Mouse (Mus musculus) limb, embryonic 11.5 days (tissue): ENCODE results near the gene Ly6g6f. TPM values are rescaled to one million over a fixed set of nuclear protein-coding genes. Genes with fewer than 3 reads are reported as not detected.
"Not testable (repeated sequence)": the region's sequence is repeated elsewhere in the genome, so short reads cannot be mapped to it uniquely, and the experiment has no call there.

Source experiments
- ATAC-seq: fragments of 200-750 bp; cut with Nextera tagmentation; 2 replicates; pipeline ENCODE4 v1.8.0; 2017; ENCODE audit warnings: low read depth; ENCODE audit not compliant: insufficient number of reproducible peaks, low FRiP score, low TSS enrichment
- DNase-seq: peaks from one replicate; pipeline ENCODE4 v3.0.0-alpha.2; 2015; ENCODE audit warnings: low spot score
- H3K27ac ChIP-seq: fragments of 300-500 bp; sonication (generic); replicated peaks from 2 replicates; pipeline ENCODE4 v1.5.1; 2014; ENCODE audit warnings: low read depth, mild to moderate bottlenecking, low read length
- H3K27me3 ChIP-seq: fragments of 300-500 bp; sonication (generic); 2 replicates; pipeline ENCODE4 v1.6.1; 2014; ENCODE audit warnings: mild to moderate bottlenecking, low read length, mixed read lengths; ENCODE audit not compliant: control insufficient read depth, insufficient read depth
- H3K36me3 ChIP-seq: fragments of 300-500 bp; sonication (generic); 2 replicates; pipeline ENCODE4 v1.6.1; 2014; ENCODE audit warnings: mild to moderate bottlenecking, low read length, moderate library complexity, mixed read lengths; ENCODE audit not compliant: control insufficient read depth, insufficient read depth
- H3K4me1 ChIP-seq: fragments of 300-500 bp; sonication (generic); 2 replicates; pipeline ENCODE4 v1.6.1; 2014; ENCODE audit warnings: low read length, mixed read lengths; ENCODE audit not compliant: control insufficient read depth, insufficient read depth
- H3K4me2 ChIP-seq: fragments of 300-500 bp; sonication (generic); 2 replicates; pipeline ENCODE4 v1.6.1; 2014; ENCODE audit warnings: low read depth, mild to moderate bottlenecking, moderate library complexity; ENCODE audit not compliant: severe bottlenecking
- H3K4me3 ChIP-seq: fragments of 300-500 bp; sonication (generic); 2 replicates; pipeline ENCODE4 v1.5.1; 2014; ENCODE audit warnings: low read depth, low read length
- H3K9ac ChIP-seq: fragments of 300-500 bp; sonication (generic); 2 replicates; pipeline ENCODE4 v1.6.1; 2014; ENCODE audit warnings: mild to moderate bottlenecking, low read length
- H3K9me3 ChIP-seq: fragments of 300-500 bp; sonication (generic); 2 replicates; pipeline ENCODE4 v1.6.1; 2016; ENCODE audit warnings: low read length; ENCODE audit not compliant: control insufficient read depth
- WGBS: fragments of 180-500 bp; shearing (Covaris S2); extraction: QIAGEN DNeasy Blood & Tissue Kit; methylation state at CpG from one replicate; pipeline ENCODE4 v1.1.7; 2014; 5-methylcytosine and 5-hydroxymethylcytosine counted together
- polyA plus RNA-seq: library from polyadenylated mRNA; unstranded; fragments of >200 nt; fragmentation: Nextera tagmentation; extraction: Ambion mirVana; gene quantifications from 2 replicates; pipeline ENCODE4 v1.2.1, GENCODE M21; 2014

Ly6g6f gene
- polyA plus RNA-seq, 1 experiment from 2014 or later: 0.73 TPM

- Histone ChIP-seq H3K9ac (no peak overlapping the region), H3K9me3 (no peaks in the 10 kb centered on the region), H3K4me1 (no peaks in the 10 kb centered on the region), H3K27me3 (no peaks in the 10 kb centered on the region), H3K4me2 (no peak overlapping the region), H3K27ac (no peak overlapping the region), H3K36me3 (no peaks in the 10 kb centered on the region), H3K4me3 (no peak overlapping the region)
- whole genome bisulfite sequencing: 83% methylated on average over 11 of the region's 11 CpGs
- DNase-seq (no peak), ATAC-seq (no peak)
Measured at GRCm38 (mm10) chr17:35039121-35039873, 46.1 kb downstream of the Ly6g6f start.

GRCm38 (mm10) chr17:35034896-35035295 is 50.5 kb downstream of the Ly6g6f start:
- H3K4me3 ChIP-seq: no peak overlapping the region
- ATAC-seq (no peak), DNase-seq (no peak)
- no peak overlapping the region for H3K4me2 ChIP-seq
- no peak overlapping the region for H3K27ac ChIP-seq
- no peaks in the 10 kb centered on the region for H3K36me3 ChIP-seq
- WGBS: 77% methylated on average over 6 of the region's 6 CpGs
- no peaks in the 10 kb centered on the region; the same call in 1 of the 2 replicates for H3K4me1 ChIP-seq
- H3K9me3 ChIP-seq: no peaks in the 10 kb centered on the region
- no peaks in the 10 kb centered on the region for H3K27me3 ChIP-seq
- no peak overlapping the region for H3K9ac ChIP-seq

GRCm38 (mm10) chr17:35033703-35034102 is 51.7 kb downstream of the Ly6g6f start:
- WGBS: 76% methylated on average over 1 of the region's 1 CpGs
- not testable (repeated sequence) for H3K36me3 ChIP-seq, H3K4me1 ChIP-seq, DNase-seq, H3K4me2 ChIP-seq, ATAC-seq, H3K9me3 ChIP-seq, H3K27me3 ChIP-seq, H3K9ac ChIP-seq, H3K27ac ChIP-seq, H3K4me3 ChIP-seq

- Histone ChIP-seq H3K27ac (no peak overlapping the region), H3K4me1 (peaks cover 5% of the 10 kb centered on the region), H3K4me2 (no peak overlapping the region; the same call in 1 of the 2 replicates), H3K4me3 (no peak overlapping the region), H3K36me3 (no peaks in the 10 kb centered on the region), H3K9me3 (no peaks in the 10 kb centered on the region), H3K27me3 (no peaks in the 10 kb centered on the region), H3K9ac (no peak overlapping the region)
- WGBS: 73% methylated on average over 8 of the region's 8 CpGs
- ATAC-seq (no peak), DNase-seq (no peak)
Measured at GRCm38 (mm10) chr17:35032323-35032870, 53.0 kb downstream of the Ly6g6f start.

GRCm38 (mm10) chr17:35031880-35032279 is 53.5 kb downstream of the Ly6g6f start:
- ATAC-seq (no peak), DNase-seq (no peak)
- Histone ChIP-seq H3K9me3 (no peaks in the 10 kb centered on the region), H3K9ac (no peak overlapping the region), H3K4me2 (no peak overlapping the region), H3K36me3 (no peaks in the 10 kb centered on the region), H3K27ac (no peak overlapping the region), H3K27me3 (no peaks in the 10 kb centered on the region), H3K4me3 (no peak overlapping the region), H3K4me1 (peaks cover 8% of the 10 kb centered on the region)
- 86% methylated on average over 7 of the region's 7 CpGs for WGBS

GRCm38 (mm10) chr17:35031272-35031671 is 54.1 kb downstream of the Ly6g6f start:
- Histone ChIP-seq H3K27ac (no peak overlapping the region), H3K36me3 (no peaks in the 10 kb centered on the region), H3K9me3 (no peaks in the 10 kb centered on the region), H3K4me2 (no peak overlapping the region), H3K4me1 (peaks cover 8% of the 10 kb centered on the region), H3K4me3 (no peak overlapping the region), H3K27me3 (no peaks in the 10 kb centered on the region), H3K9ac (no peak overlapping the region)
- WGBS: 88% methylated on average over 11 of the region's 11 CpGs
- ATAC-seq: no peak
- no peak for DNase-seq

Other genes with a start within 250 kb of the Ly6g6f start
- gene Stk19, start 248.7 kb downstream of the Ly6g6f start, polyA plus RNA-seq: 20.5 and 21.2 TPM in 2 replicates
- 72.4 and 74.6 TPM in 2 replicates for gene Dxo, start 248.6 kb downstream of the Ly6g6f start, polyA plus RNA-seq
- gene Skiv2l, start 235.4 kb downstream of the Ly6g6f start, polyA plus RNA-seq: 43.2 and 49.0 TPM in 2 replicates
- 152 TPM in 2 replicates for gene Nelfe, start 235.2 kb downstream of the Ly6g6f start, polyA plus RNA-seq
- gene Cfb, start 223.1 kb downstream of the Ly6g6f start, polyA plus RNA-seq: 1.6 and 2.6 TPM in 2 replicates
- 1.9 and 2.3 TPM in 2 replicates for gene Zbtb12, start 206.1 kb downstream of the Ly6g6f start, polyA plus RNA-seq
- not detected in 2 replicates for gene Gm20547, start 203.6 kb downstream of the Ly6g6f start, polyA plus RNA-seq
- gene C2, start 187.3 kb downstream of the Ly6g6f start, polyA plus RNA-seq: 0.44 and 0.58 TPM in 2 replicates
- gene Ehmt2, start 187.1 kb downstream of the Ly6g6f start, polyA plus RNA-seq: 77.8 and 78.9 TPM in 2 replicates
- 0.21 TPM in 1 of 2 replicates, not detected in the other for gene Slc44a4, start 171.1 kb downstream of the Ly6g6f start, polyA plus RNA-seq
- gene Neu1, start 154.4 kb downstream of the Ly6g6f start, polyA plus RNA-seq: 10.3 and 12.8 TPM in 2 replicates
- 0.43 and 0.44 TPM in 2 replicates for gene Hspa1b, start 126.4 kb downstream of the Ly6g6f start, polyA plus RNA-seq
- 0.36 and 0.43 TPM in 2 replicates for gene Gm20481, start 115.7 kb downstream of the Ly6g6f start, polyA plus RNA-seq
- 0.75 and 4.0 TPM in 2 replicates for gene Hspa1a, start 113.5 kb downstream of the Ly6g6f start, polyA plus RNA-seq
- gene Hspa1l, start 112.9 kb downstream of the Ly6g6f start, polyA plus RNA-seq: 1.5 and 1.6 TPM in 2 replicates
- 266 and 271 TPM in 2 replicates for gene Lsm2, start 103.7 kb downstream of the Ly6g6f start, polyA plus RNA-seq
- 124 and 140 TPM in 2 replicates for gene Vars, start 84.6 kb downstream of the Ly6g6f start, polyA plus RNA-seq
- 0.07 and 0.16 TPM in 2 replicates for gene Vwa7, start 69.0 kb downstream of the Ly6g6f start, polyA plus RNA-seq
- gene Sapcd1, start 57.6 kb downstream of the Ly6g6f start, polyA plus RNA-seq: 1.4 TPM in 2 replicates
- 3.5 and 3.7 TPM in 2 replicates for gene Msh5, start 38.9 kb downstream of the Ly6g6f start, polyA plus RNA-seq
- 52.1 and 76.7 TPM in 2 replicates for gene Clic1, start 35.6 kb downstream of the Ly6g6f start, polyA plus RNA-seq
- 553 and 582 TPM in 2 replicates for gene Ddah2, start 26.6 kb downstream of the Ly6g6f start, polyA plus RNA-seq
- 0.16 TPM in 1 of 2 replicates, not detected in the other for gene Ly6g6c, start 20.2 kb downstream of the Ly6g6f start, polyA plus RNA-seq
- gene Mpig6b, start 19.4 kb downstream of the Ly6g6f start, polyA plus RNA-seq: 0.84 and 1.2 TPM in 2 replicates
- gene Ly6g6e, start 8.7 kb downstream of the Ly6g6f start, polyA plus RNA-seq: 1.5 and 2.1 TPM in 2 replicates
- 0.72 and 1.6 TPM in 2 replicates for gene Ly6g6d, start 7.5 kb downstream of the Ly6g6f start, polyA plus RNA-seq
- 43.1 and 46.9 TPM in 2 replicates for gene Abhd16a, start 3.7 kb upstream of the Ly6g6f start, polyA plus RNA-seq
- not detected in 2 replicates for gene Ly6g5c, start 22.7 kb upstream of the Ly6g6f start, polyA plus RNA-seq
- gene Ly6g5b, start 29.8 kb upstream of the Ly6g6f start, polyA plus RNA-seq: 0.44 and 0.75 TPM in 2 replicates
- 24.0 and 29.1 TPM in 2 replicates for gene Gpank1, start 35.8 kb upstream of the Ly6g6f start, polyA plus RNA-seq
- gene Csnk2b, start 36.4 kb upstream of the Ly6g6f start, polyA plus RNA-seq: 277 and 290 TPM in 2 replicates
- gene D17H6S53E, start 40.8 kb upstream of the Ly6g6f start, polyA plus RNA-seq: 8.6 and 8.9 TPM in 2 replicates
- 0.44 and 1.5 TPM in 2 replicates for gene Apom, start 46.4 kb upstream of the Ly6g6f start, polyA plus RNA-seq
- gene Bag6, start 49.6 kb upstream of the Ly6g6f start, polyA plus RNA-seq: 103 and 104 TPM in 2 replicates
- 215 and 234 TPM in 2 replicates for gene Prrc2a, start 79.3 kb upstream of the Ly6g6f start, polyA plus RNA-seq
- 3.4 and 3.9 TPM in 2 replicates for gene Aif1, start 90.5 kb upstream of the Ly6g6f start, polyA plus RNA-seq
- 4.0 and 4.7 TPM in 2 replicates for gene Lst1, start 102.8 kb upstream of the Ly6g6f start, polyA plus RNA-seq
- 0.45 and 0.54 TPM in 2 replicates for gene Ltb, start 108.8 kb upstream of the Ly6g6f start, polyA plus RNA-seq
- not detected in 2 replicates for gene Tnf, start 116.4 kb upstream of the Ly6g6f start, polyA plus RNA-seq
- gene Lta, start 119.7 kb upstream of the Ly6g6f start, polyA plus RNA-seq: 0.11 and 0.27 TPM in 2 replicates
- gene Gm16181, start 135.2 kb upstream of the Ly6g6f start, polyA plus RNA-seq: not detected in 2 replicates
- 3.9 and 5.9 TPM in 2 replicates for gene Atp6v1g2, start 148.1 kb upstream of the Ly6g6f start, polyA plus RNA-seq
- 4.0 and 4.6 TPM in 2 replicates for gene Nfkbil1, start 150.2 kb upstream of the Ly6g6f start, polyA plus RNA-seq
- gene Ddx39b, start 156.1 kb upstream of the Ly6g6f start, polyA plus RNA-seq: 739 and 748 TPM in 2 replicates
- 15.7 and 16.3 TPM in 2 replicates for gene H2-D1, start 177.1 kb upstream of the Ly6g6f start, polyA plus RNA-seq
- not detected in 2 replicates for gene H2-Q1, start 234.8 kb upstream of the Ly6g6f start, polyA plus RNA-seq